Mouse (Mus musculus) brain, embryonic 14.5 days (tissue): ENCODE results near the gene Oas1h. TPM values are rescaled to one million over a fixed set of nuclear protein-coding genes. Genes with fewer than 3 reads are reported as not detected.

Source experiments
- DNase-seq: peaks from one replicate; pipeline ENCODE4 v3.0.0-alpha.2; 2011; ENCODE audit warnings: low read depth
- CTCF ChIP-seq: fragments of 200-500 bp; IDR thresholded peaks from 2 replicates; pipeline ENCODE4 v1.5.1; 2012; ENCODE audit warnings: inconsistent platforms, mild to moderate bottlenecking, moderate library complexity, borderline replicate concordance; ENCODE audit not compliant: insufficient read depth, insufficient read length; ENCODE audit errors: extremely low read depth
- POLR2A ChIP-seq: fragments of 200-500 bp; IDR thresholded peaks from 2 replicates; pipeline ENCODE4 v1.6.1; 2012; ENCODE audit warnings: mild to moderate bottlenecking, inconsistent platforms, borderline replicate concordance; ENCODE audit not compliant: poor library complexity, insufficient read depth, insufficient read length, severe bottlenecking; ENCODE audit errors: extremely low read depth
- polyA plus RNA-seq: library from polyadenylated mRNA; depleted of rRNA; stranded (reverse); fragments of >200 nt; gene quantifications from 2 replicates; pipeline ENCODE4 v1.2.3, GENCODE M21; 2012; rRNA removed

The Oas1h gene
- polyA plus RNA-seq, 1 experiment: not detected

GRCm38 (mm10) chr5:120920296-120920695 is 59.1 kb downstream of the Oas1h start:
- DNase-seq: no peak
- TF ChIP-seq POLR2A: no peak
- no peak for TF ChIP-seq CTCF

Other genes with a start within 250 kb of the Oas1h start
- 32.8 and 38.1 TPM in 2 replicates for gene Rita1, start 248.8 kb upstream of the Oas1h start, polyA plus RNA-seq
- 42.7 and 49.7 TPM in 2 replicates for gene Ddx54, start 248.7 kb upstream of the Oas1h start, polyA plus RNA-seq
- 0.18 and 0.30 TPM in 2 replicates for gene Cfap73, start 227.2 kb upstream of the Oas1h start, polyA plus RNA-seq
- 1.00 and 2.8 TPM in 2 replicates for gene Rasal1, start 212.6 kb upstream of the Oas1h start, polyA plus RNA-seq
- 119 and 150 TPM in 2 replicates for gene Dtx1, start 149.5 kb upstream of the Oas1h start, polyA plus RNA-seq
- 0.41 and 0.49 TPM in 2 replicates for gene Oas2, start 111.6 kb upstream of the Oas1h start, polyA plus RNA-seq
- gene Oas3, start 83.8 kb upstream of the Oas1h start, polyA plus RNA-seq: 0.40 and 0.67 TPM in 2 replicates
- 0.10 and 0.19 TPM in 2 replicates for gene Oas1e, start 65.9 kb upstream of the Oas1h start, polyA plus RNA-seq
- 0.40 and 0.56 TPM in 2 replicates for gene Oas1c, start 48.9 kb upstream of the Oas1h start, polyA plus RNA-seq
- gene Oas1f, start 14.1 kb upstream of the Oas1h start, polyA plus RNA-seq: not detected in 2 replicates
- gene Oas1g, start 26.2 kb downstream of the Oas1h start, polyA plus RNA-seq: 0.10 and 0.16 TPM in 2 replicates
- gene Oas1a, start 46.1 kb downstream of the Oas1h start, polyA plus RNA-seq: 0.32 and 0.56 TPM in 2 replicates
- 0.11 TPM in 1 of 2 replicates, not detected in the other for gene Oas1d, start 53.1 kb downstream of the Oas1h start, polyA plus RNA-seq
- gene Rph3a, start 148.7 kb downstream of the Oas1h start, polyA plus RNA-seq: 21.8 and 31.1 TPM in 2 replicates